Mouse (Mus musculus) small intestine, adult 2 months (tissue): ENCODE data around the gene Tmem170. TPM values are rescaled to one million over a fixed set of nuclear protein-coding genes. Genes with fewer than 3 reads are reported as not detected.
A peak's percentile ranks its signal among the peaks of the same experiment; 100 is the strongest.
"Not testable (repeated sequence)": the region's sequence is repeated elsewhere in the genome, so short reads cannot be mapped to it uniquely, and the experiment has no call there.

Experiments
- H3K27ac ChIP-seq: fragments of 200-500 bp; 2 replicates; pipeline ENCODE4 v1.5.1; 2012; ENCODE audit warnings: low read depth, low read length, control low read depth, inconsistent platforms; ENCODE audit not compliant: insufficient read depth
- H3K27me3 ChIP-seq: fragments of 200-500 bp; 2 replicates; pipeline ENCODE4 v1.6.1; 2012; ENCODE audit warnings: mild to moderate bottlenecking, moderate library complexity, low read length, inconsistent platforms; ENCODE audit not compliant: control insufficient read depth, insufficient read depth
- H3K36me3 ChIP-seq: fragments of 200-500 bp; 2 replicates; pipeline ENCODE4 v1.6.1; 2012; ENCODE audit warnings: mild to moderate bottlenecking, low read length, control low read depth, inconsistent platforms; ENCODE audit not compliant: control insufficient read depth, insufficient read depth
- H3K4me1 ChIP-seq: fragments of 200-500 bp; 2 replicates; pipeline ENCODE4 v1.6.1; 2012; ENCODE audit warnings: low read length, inconsistent platforms, mixed read lengths; ENCODE audit not compliant: control insufficient read depth, insufficient read depth, insufficient read length
- H3K4me3 ChIP-seq: fragments of 200-500 bp; 2 replicates; pipeline ENCODE4 v1.5.1; 2012; ENCODE audit warnings: low read depth, mild to moderate bottlenecking, control low read depth, inconsistent platforms, low read length, moderate library complexity
- CTCF ChIP-seq: fragments of 200-500 bp; IDR thresholded peaks from 2 replicates; pipeline ENCODE4 v1.5.1; 2012; ENCODE audit warnings: low read depth, mild to moderate bottlenecking, control low read depth, inconsistent platforms, low read length, moderate library complexity, mixed read lengths; ENCODE audit not compliant: insufficient replicate concordance, insufficient read length; ENCODE audit errors: extremely low read depth
- POLR2A ChIP-seq: fragments of 200-500 bp; IDR thresholded peaks from 2 replicates; pipeline ENCODE4 v1.6.1; 2012; ENCODE audit warnings: low read depth, mild to moderate bottlenecking, control low read depth, inconsistent platforms, low read length, moderate library complexity
- WGBS: fragments of 180-500 bp; shearing (Covaris S2); methylation state at CpG from one replicate; pipeline ENCODE4 v1.1.7; 2018; 5-methylcytosine and 5-hydroxymethylcytosine counted together
- polyA plus RNA-seq: library from polyadenylated mRNA; depleted of rRNA; stranded (reverse); fragments of >200 nt; gene quantifications from 2 replicates; pipeline ENCODE4 v1.2.3, GENCODE M21; 2012

The Tmem170 gene
- polyA plus RNA-seq, 1 experiment, result 11.0 TPM

- Histone ChIP-seq H3K27me3 (no peaks in the 10 kb centered on the region), H3K27ac (no peak overlapping the region), H3K36me3 (no peaks in the 10 kb centered on the region), H3K4me3 (no peak overlapping the region), H3K4me1 (peaks cover 4% of the 10 kb centered on the region)
- no peak for TF ChIP-seq CTCF
- TF ChIP-seq POLR2A, result no peak
- WGBS, result 89% methylated on average over 12 of the region's 12 CpGs
These were observed 20.6 kb downstream of the Tmem170 start for GRCm38 (mm10) chr8:111855977-111856376.

GRCm38 (mm10) chr8:111853861-111854501, 22.6 kb downstream of the Tmem170 start, which contains the start of gene Cfdp1:
Cfdp1 (minus strand) TSS chr8:111854291.
- Histone ChIP-seq H3K27me3 (no peaks in the 10 kb centered on the region), H3K36me3 (no peaks in the 10 kb centered on the region), H3K4me1 (peaks cover 4% of the 10 kb centered on the region), H3K4me3 (peak within 1 kb of the TSS; percentile 86), H3K27ac (no peak within 1 kb of the TSS)
- no peak for TF ChIP-seq CTCF
- TF ChIP-seq POLR2A, result peak; percentile 68; the same call in 1 of the 2 replicates
- WGBS, result under 1% methylated on average over 53 of the region's 53 CpGs

DNA sequence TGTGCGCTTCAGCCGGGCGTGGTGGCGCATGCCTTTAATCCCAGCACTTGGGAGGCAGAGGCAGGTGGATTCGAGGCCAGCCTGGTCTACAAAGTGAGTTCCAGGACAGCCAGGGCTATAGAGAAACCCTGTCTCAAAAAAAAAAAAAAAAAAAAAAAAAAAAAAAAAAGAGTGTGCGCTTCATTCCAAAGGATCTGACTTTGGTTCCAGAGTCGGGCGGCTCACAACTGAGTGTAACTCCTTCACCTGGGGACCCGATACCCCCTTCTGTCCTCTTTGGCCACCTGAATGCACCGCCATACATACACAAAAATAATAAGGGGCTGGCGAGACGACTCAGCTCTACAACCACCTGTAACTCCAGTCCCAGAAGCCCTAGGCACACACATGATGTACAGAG, 23.3 kb downstream of the Tmem170 start:
- H3K4me1 ChIP-seq, H3K27ac ChIP-seq, H3K27me3 ChIP-seq, H3K36me3 ChIP-seq: not testable (repeated sequence)
- peak overlapping the region; percentile 37 for H3K4me3 ChIP-seq
- WGBS, result 37% methylated on average over 12 of the region's 12 CpGs

GRCm38 (mm10) chr8:111846746-111847145, 29.8 kb downstream of the Tmem170 start:
- H3K27me3 ChIP-seq, result no peaks in the 10 kb centered on the region
- no peak for TF ChIP-seq POLR2A
- TF ChIP-seq CTCF, result no peak
- no peaks in the 10 kb centered on the region for H3K4me1 ChIP-seq
- H3K27ac ChIP-seq, result no peak overlapping the region
- 90% methylated on average over 6 of the region's 6 CpGs for WGBS
- peaks cover 20% of the 10 kb centered on the region for H3K36me3 ChIP-seq
- no peak overlapping the region for H3K4me3 ChIP-seq

GRCm38 (mm10) chr8:111835540-111835939, 41.0 kb downstream of the Tmem170 start:
- no peak overlapping the region for H3K27ac ChIP-seq
- no peak for TF ChIP-seq CTCF
- no peak for TF ChIP-seq POLR2A
- H3K36me3 ChIP-seq, result peaks cover 31% of the 10 kb centered on the region
- 26% methylated on average over 1 of the region's 1 CpGs for WGBS
- H3K4me1 ChIP-seq, result no peaks in the 10 kb centered on the region
- H3K4me3 ChIP-seq, result no peak overlapping the region
- H3K27me3 ChIP-seq, result no peaks in the 10 kb centered on the region

GRCm38 (mm10) chr8:111834011-111834410, 42.5 kb downstream of the Tmem170 start:
- Histone ChIP-seq H3K27me3 (no peaks in the 10 kb centered on the region), H3K4me3 (no peak overlapping the region), H3K27ac (no peak overlapping the region), H3K36me3 (peaks cover 29% of the 10 kb centered on the region), H3K4me1 (no peaks in the 10 kb centered on the region)
- 72% methylated on average over 6 of the region's 6 CpGs for WGBS
- no peak for TF ChIP-seq CTCF
- TF ChIP-seq POLR2A, result no peak

- H3K36me3 ChIP-seq, result peaks cover 25% of the 10 kb centered on the region
- no peaks in the 10 kb centered on the region for H3K27me3 ChIP-seq
- no peaks in the 10 kb centered on the region for H3K4me1 ChIP-seq
- H3K27ac ChIP-seq, result no peak overlapping the region
- TF ChIP-seq POLR2A, result no peak
- TF ChIP-seq CTCF, result no peak
- H3K4me3 ChIP-seq, result no peak overlapping the region
- WGBS, result 85% methylated on average over 5 of the region's 5 CpGs
These were observed 43.6 kb downstream of the Tmem170 start for GRCm38 (mm10) chr8:111832983-111833382.
